21 mouse cellular contexts compared by ENCODE assay signal in genomic region chr5:53412391-53413075, GRCm38 (mm10). TPM values are rescaled to one million over a fixed set of nuclear protein-coding genes. Genes with fewer than 3 reads are reported as not detected.
A peak's percentile ranks its signal among the peaks of the same experiment; 100 is the strongest.
DNase-seq lines count a peak whose midpoint lies in the region; ATAC-seq and TF ChIP-seq lines count a peak whose summit lies in the region.
"Had no signal": no experiment of that assay in that cellular context is flagged by ENCODE, and none has a peak within 500 bp of the region (broad histone marks: within the 10 kb centered on the region; RNA-seq: fewer than 3 reads in every experiment).

No protein-coding gene starts in this region.

- no peak for TF ChIP-seq EP300 in heart, adult 2 months (IDR thresholded peaks at IDR 0.05; ENCODE audit: insufficient read depth, low read depth, low read length)
- TF ChIP-seq EP300 in stomach, postnatal 0 days (optimal IDR thresholded peaks at IDR 0.05): no peak

- no peaks in the 10 kb centered on the region for H3K27me3 ChIP-seq in heart, adult 2 months (ENCODE audit: control insufficient read depth, insufficient read depth, low read length)
- no peaks in the 10 kb centered on the region for H3K27me3 ChIP-seq in stomach, embryonic 14.5 days (ENCODE audit: control insufficient read depth, insufficient read depth, low read length)
- no peaks in the 10 kb centered on the region for H3K27me3 ChIP-seq in stomach, postnatal 0 days (ENCODE audit: control insufficient read depth, insufficient read depth, low read length)
- H3K27me3 ChIP-seq: limb, embryonic 12.5 days; liver, embryonic 15.5 days; midbrain, embryonic 12.5 days; Patski had no signal

- TF ChIP-seq CTCF in heart, adult 2 months (IDR thresholded peaks at IDR 0.05): no peak
- TF ChIP-seq CTCF in stomach, postnatal 0 days (IDR thresholded peaks at IDR 0.05; ENCODE audit: low read depth): no peak

- no peaks in the 10 kb centered on the region for H3K79me2 ChIP-seq in heart, adult 2 months (replicated peaks; ENCODE audit: control insufficient read depth, insufficient read depth, low read length)

- H3K4me1 ChIP-seq in heart, adult 2 months (ENCODE audit: control insufficient read depth, insufficient read depth, low read length): no peaks in the 10 kb centered on the region
- no peaks in the 10 kb centered on the region for H3K4me1 ChIP-seq in stomach, embryonic 14.5 days (ENCODE audit: control insufficient read depth, insufficient read depth, low read length)
- H3K4me1 ChIP-seq in stomach, postnatal 0 days (replicated peaks; ENCODE audit: control insufficient read depth, insufficient read depth): no peaks in the 10 kb centered on the region
- H3K4me1 ChIP-seq: forebrain, embryonic 10.5 days; limb, embryonic 12.5 days; liver, embryonic 15.5 days; midbrain, embryonic 12.5 days had no signal

- no peaks in the 10 kb centered on the region for H3K36me3 ChIP-seq in heart, adult 2 months (ENCODE audit: control insufficient read depth, insufficient read depth, low read length)
- no peaks in the 10 kb centered on the region for H3K36me3 ChIP-seq in stomach, embryonic 14.5 days (ENCODE audit: control insufficient read depth, insufficient read depth, low read length)
- no peaks in the 10 kb centered on the region for H3K36me3 ChIP-seq in stomach, postnatal 0 days (ENCODE audit: control insufficient read depth, insufficient read depth, low read length)
- H3K36me3 ChIP-seq: forebrain, embryonic 10.5 days; limb, embryonic 12.5 days; liver, embryonic 15.5 days; midbrain, embryonic 12.5 days had no signal

- 55% methylated on average over 7 of the region's 7 CpGs for WGBS in heart, adult 2 months
- WGBS in stomach, embryonic 14.5 days: 56% methylated on average over 7 of the region's 7 CpGs
- WGBS in stomach, postnatal 0 days: 55% methylated on average over 7 of the region's 7 CpGs

- H3K4me2 ChIP-seq in stomach, embryonic 14.5 days (replicated peaks; ENCODE audit: low read depth, low read length): no peak overlapping the region
- H3K4me2 ChIP-seq in stomach, postnatal 0 days (replicated peaks; ENCODE audit: low read depth): no peak overlapping the region
- H3K4me2 ChIP-seq: limb, embryonic 12.5 days; liver, embryonic 15.5 days; midbrain, embryonic 12.5 days had no signal

- H3K4me3 ChIP-seq in heart, adult 2 months: no peak overlapping the region
- H3K4me3 ChIP-seq in stomach, embryonic 14.5 days (ENCODE audit: low read depth, low read length): no peak overlapping the region
- H3K4me3 ChIP-seq in stomach, postnatal 0 days (ENCODE audit: low read depth, low read length): no peak overlapping the region
- H3K4me3 ChIP-seq: forebrain, embryonic 10.5 days; limb, embryonic 12.5 days; liver, embryonic 15.5 days; midbrain, embryonic 12.5 days had no signal

- no peak overlapping the region for H3K9ac ChIP-seq in heart, adult 2 months (ENCODE audit: low read depth, low read length)
- H3K9ac ChIP-seq in stomach, embryonic 14.5 days (replicated peaks; ENCODE audit: low read depth, low read length): no peak overlapping the region
- H3K9ac ChIP-seq in stomach, postnatal 0 days (ENCODE audit: low read length): no peak overlapping the region
- H3K9ac ChIP-seq: limb, embryonic 12.5 days; liver, embryonic 15.5 days; midbrain, embryonic 12.5 days had no signal

- H3K27ac ChIP-seq in heart, adult 2 months: no peak overlapping the region
- no peak overlapping the region for H3K27ac ChIP-seq in stomach, embryonic 14.5 days (ENCODE audit: low read length)
- H3K27ac ChIP-seq in stomach, postnatal 0 days (replicated peaks): no peak overlapping the region; the same call in 1 of the 2 replicates
- H3K27ac ChIP-seq: forebrain, embryonic 10.5 days; limb, embryonic 12.5 days; liver, embryonic 15.5 days; macrophage; midbrain, embryonic 12.5 days had no signal

- ATAC-seq in stomach, embryonic 14.5 days (ENCODE audit: insufficient number of reproducible peaks, insufficient read depth, low FRiP score, low read depth): peak; percentile 58; the same call in 1 of the 2 replicates
- no peak; the same call in 1 of the 2 replicates for ATAC-seq in stomach, postnatal 0 days (ENCODE audit: low FRiP score, low TSS enrichment)
- ATAC-seq in megakaryocyte, adult 5-6 weeks (ENCODE audit: poor library complexity, severe bottlenecking): no peak
- ATAC-seq: activated CD4-positive, CD25-positive, alpha-beta regulatory T cell, adult 4 months; hindbrain, embryonic 16.5 days; Patski had no signal

- H3K9me3 ChIP-seq in stomach, embryonic 14.5 days (ENCODE audit: control insufficient read depth, low read depth, low read length): no peaks in the 10 kb centered on the region
- H3K9me3 ChIP-seq in stomach, postnatal 0 days (ENCODE audit: control insufficient read depth, low read length): no peaks in the 10 kb centered on the region
- H3K9me3 ChIP-seq: forebrain, embryonic 10.5 days; limb, embryonic 12.5 days; liver, embryonic 15.5 days; midbrain, embryonic 12.5 days had no signal

- intact Hi-C loops in heart, adult 2 months (cut with DNase I): no loop called here

- TF ChIP-seq POLR2A in heart, adult 2 months (IDR thresholded peaks at IDR 0.05; ENCODE audit: insufficient read depth, low read depth, low read length): no peak

- peak; percentile 27 to 46 for DNase-seq in heart, adult 9 months (ENCODE audit: low spot score in 2 of 2)
- no peak for DNase-seq in heart, adult 2 months
- DNase-seq in stomach, postnatal 0 days (ENCODE audit: low spot score): no peak
- peak; percentile 6 for DNase-seq in mesoderm, embryonic 11.5 days (ENCODE audit: low read depth, low spot score)
- no peak for DNase-seq in frontal cortex, postnatal 36 days (ENCODE audit: low spot score in 2 of 2)
- DNase-seq: adrenal gland, postnatal 10 days; cerebellum, postnatal 14 days; gastrocnemius, postnatal 25 days; kidney, adult 2 months; kidney, postnatal 14 days; spleen, adult 18-20 months had no signal

RNA-seq across cellular contexts. Expression of gene Rbpj, which starts 53.4 kb away (rescaled TPM):
- total RNA-seq in heart, adult 2 months (2021): 10 to 100 TPM; 22.1 to 29.6 TPM
- polyA plus RNA-seq in heart, adult 2 months (2012; rRNA removed): 13.5 and 18.1 TPM in 2 replicates
- 42.4 and 45.4 TPM in 2 replicates for polyA plus RNA-seq in stomach, embryonic 14.5 days (2014; fragmentation: Nextera tagmentation; extraction: Ambion mirVana)
- polyA plus RNA-seq in stomach, postnatal 0 days (2015; fragmentation: Nextera tagmentation; extraction: Ambion mirVana): 12.3 and 12.4 TPM in 2 replicates
- total RNA-seq in megakaryocyte, adult 5-6 weeks (2015): 92.4 and 93.2 TPM in 2 replicates
- total RNA-seq in megakaryocyte, adult 5-6 weeks (2017): 50.8 and 64.1 TPM in 2 replicates

Comparison
In these comparisons a context has a peak if more than half of its experiments do, and no peak if none do; other contexts are left out.
1. DNase-seq: peak in heart, adult 9 months (2 of 2) and mesoderm, embryonic 11.5 days (single experiment); none in heart, adult 2 months (0 of 2), stomach, postnatal 0 days (single experiment) and frontal cortex, postnatal 36 days (0 of 2).